Mouse (Mus musculus) right cerebral cortex, adult 18-20 months (tissue): ENCODE results near the gene Slc32a1.
A peak's percentile ranks its signal among the peaks of the same experiment; 100 is the strongest.

Experiments used
- DNase-seq: peaks from one replicate; pipeline ENCODE4 v3.0.0; 2022; ENCODE audit warnings: mixed read lengths

The Slc32a1 gene

DNA sequence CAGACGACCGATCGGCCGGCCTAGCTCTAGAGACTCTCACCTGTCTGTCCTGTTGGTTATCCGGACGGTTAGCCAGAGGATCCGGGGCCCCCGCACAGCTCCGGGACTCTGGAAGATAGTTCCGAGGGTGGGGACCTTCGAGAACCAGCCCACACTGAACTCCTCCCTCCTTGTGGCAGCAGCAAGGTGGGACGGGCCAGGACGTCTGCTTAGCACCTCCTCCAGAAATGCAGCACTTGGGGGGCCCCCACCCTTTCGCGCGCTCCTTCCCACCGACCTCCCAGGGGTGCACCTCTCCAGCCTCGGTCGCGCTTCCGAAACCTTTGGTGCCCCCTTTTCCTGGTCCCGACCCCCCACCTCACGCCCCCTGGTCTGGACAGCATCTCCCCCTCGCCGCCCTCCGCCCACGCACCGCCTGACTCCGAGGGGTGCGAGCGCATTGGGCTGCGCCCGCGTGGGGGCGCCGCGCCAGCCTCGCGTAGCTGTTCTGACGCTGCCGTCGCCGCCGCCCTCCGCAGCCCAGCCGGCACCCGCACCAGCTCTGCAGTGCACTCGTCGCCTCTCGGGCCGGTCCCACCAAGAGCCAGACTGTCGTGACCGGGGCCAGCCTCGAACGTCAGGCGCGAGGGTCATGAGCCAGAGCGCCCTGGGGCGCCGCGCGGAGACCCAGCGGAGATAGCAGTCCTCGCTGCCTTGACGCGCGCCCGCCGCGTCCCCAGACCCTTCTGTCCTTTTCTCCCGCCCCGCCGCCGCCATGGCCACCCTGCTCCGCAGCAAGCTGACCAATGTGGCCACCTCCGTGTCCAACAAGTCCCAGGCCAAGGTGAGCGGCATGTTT, at the start of gene Slc32a1:
Gene Slc32a1 (plus strand): TSS at position 280 of the 838 bp plus-strand sequence.
- DNase-seq, result peak; percentile 57

GRCm38 (mm10) chr2:158560801-158561200, 49.8 kb upstream of the Slc32a1 start:
- DNase-seq, result no peak

GRCm38 (mm10) chr2:158561371-158562144, 49.0 kb upstream of the Slc32a1 start:
- DNase-seq, result no peak

GRCm38 (mm10) chr2:158570421-158571081, 40.0 kb upstream of the Slc32a1 start:
- no peak for DNase-seq

DNA sequence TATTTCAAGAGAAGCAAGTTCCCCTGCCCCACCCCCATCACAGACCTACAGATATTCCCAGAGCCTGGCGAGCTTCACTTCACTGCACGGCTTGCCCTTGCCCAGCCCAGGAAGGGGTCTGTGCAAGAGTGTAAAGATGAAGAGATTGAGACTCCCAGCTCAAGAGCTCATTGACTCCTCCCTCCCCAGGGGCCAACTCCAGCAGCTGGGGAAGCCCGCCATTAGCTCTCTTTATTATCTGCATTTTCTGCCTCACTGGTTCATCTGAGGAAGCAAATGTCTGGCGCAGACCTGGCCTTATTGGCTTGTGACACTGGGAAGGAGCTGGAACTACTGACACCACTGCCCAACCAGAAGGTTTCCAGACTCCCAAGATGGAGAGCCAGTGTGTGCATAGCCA, 30.6 kb upstream of the Slc32a1 start:
- DNase-seq, result no peak

DNA sequence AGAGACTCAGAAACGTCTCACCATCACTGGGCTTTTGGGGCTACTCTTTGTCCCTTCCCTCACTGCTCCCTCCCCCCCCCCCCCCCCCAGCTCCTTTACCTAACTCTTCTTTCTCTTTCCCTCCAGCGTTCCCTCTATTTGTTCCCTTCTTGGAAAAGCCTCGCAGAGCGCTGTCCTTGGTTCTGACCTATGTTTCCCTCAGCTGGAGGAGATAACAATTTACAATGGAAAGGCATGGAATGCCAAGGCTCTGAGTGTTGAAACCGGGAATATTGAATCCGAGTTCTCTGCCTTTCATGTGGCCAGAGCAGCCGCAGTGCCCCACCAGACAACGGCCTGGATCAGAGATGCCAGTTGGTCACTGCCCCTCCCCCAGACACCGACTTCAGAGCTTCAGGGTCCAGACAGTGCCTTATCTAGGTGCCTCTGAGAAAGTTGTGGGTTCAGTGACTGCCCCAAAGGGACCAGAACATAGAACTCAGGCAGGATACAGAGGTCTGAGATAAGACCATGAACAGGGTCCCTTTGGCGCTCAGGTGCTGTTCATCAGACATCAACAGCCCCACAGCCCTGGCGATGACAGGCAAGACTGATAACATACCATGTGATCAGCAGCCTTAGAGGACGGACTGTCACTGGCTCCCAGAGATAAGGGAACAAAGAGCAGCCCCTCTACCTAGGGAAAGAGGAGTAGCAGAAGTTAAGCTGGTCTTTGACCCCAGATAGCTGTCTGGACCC, 25.8 kb upstream of the Slc32a1 start:
- DNase-seq, result no peak

DNA sequence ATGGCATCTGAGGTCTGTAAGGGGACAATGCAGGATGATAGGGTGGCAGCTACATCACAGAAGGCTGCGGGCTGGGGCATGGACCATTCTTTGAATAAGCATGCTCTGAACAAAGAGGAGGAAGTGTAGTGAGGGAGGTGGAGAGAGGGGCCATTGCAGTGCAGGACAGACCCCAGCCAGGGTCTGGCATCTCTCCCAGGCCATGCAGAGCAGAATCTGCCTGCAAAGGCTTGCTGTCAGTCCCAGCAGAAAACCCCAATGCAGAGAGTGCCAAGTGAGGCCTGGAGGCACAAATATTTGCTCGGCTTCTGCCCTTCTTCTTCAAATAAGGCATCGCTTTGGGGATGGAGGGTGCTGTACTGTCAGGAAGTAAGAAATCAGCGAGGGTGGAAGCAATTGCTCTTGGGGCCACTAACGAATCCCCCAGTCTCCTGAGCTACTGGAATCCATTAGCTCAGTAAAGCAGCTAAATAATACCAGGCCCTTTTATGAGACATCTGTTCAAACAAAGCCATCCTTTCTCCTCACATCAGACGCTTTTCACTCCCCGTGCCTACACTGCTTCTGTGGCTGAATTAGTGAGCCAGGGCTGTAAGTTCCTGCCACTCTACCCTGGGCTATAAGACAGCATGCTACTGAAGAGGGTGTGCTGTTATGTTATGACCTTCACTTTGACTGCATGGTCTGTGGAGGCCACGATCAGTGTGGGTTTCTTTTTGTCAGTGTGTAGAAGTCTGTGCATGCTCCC, 21.9 kb upstream of the Slc32a1 start:
- no peak for DNase-seq

DNA sequence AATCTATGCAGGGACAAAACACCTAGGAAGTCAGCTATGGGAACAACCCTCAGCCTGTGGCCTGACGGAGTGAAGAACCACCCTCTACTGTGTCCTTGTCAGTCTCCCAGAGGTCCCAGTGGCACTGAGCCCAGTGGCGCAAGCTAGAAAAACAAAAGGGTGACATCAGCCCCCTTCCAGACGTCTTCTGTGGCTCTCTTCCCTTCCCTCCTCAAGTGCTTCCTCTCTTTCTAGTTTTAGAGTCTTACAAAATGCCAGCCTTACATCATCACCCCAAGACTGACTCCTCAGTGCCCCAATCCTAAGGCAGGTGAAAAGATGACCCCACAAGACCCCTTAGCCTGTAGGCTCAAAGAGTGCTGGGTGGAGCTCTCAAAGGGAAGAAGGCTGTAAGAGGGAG, 20.1 kb upstream of the Slc32a1 start:
- DNase-seq, result no peak

- DNase-seq, result no peak
Measured at GRCm38 (mm10) chr2:158591286-158591685, 19.3 kb upstream of the Slc32a1 start.

DNA sequence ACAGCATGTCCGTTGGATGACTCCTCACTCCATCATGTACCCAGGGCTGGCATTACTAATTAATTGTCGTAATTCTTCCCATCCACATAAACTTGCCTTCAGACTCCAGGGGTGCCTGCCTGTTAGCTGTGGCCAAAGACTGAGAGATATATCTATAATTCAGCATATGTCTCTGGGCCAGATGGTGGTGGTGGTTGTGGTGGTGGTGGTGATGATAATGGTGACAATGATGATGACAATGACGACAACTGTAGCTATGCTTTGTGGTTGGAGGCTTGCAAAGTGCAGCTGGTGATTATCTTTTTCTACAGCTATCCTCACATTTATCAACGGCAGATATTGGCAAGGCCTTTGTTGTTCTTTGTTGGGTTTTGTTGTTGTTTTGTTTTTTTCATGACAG, 17.2 kb upstream of the Slc32a1 start:
- DNase-seq, result no peak

DNA sequence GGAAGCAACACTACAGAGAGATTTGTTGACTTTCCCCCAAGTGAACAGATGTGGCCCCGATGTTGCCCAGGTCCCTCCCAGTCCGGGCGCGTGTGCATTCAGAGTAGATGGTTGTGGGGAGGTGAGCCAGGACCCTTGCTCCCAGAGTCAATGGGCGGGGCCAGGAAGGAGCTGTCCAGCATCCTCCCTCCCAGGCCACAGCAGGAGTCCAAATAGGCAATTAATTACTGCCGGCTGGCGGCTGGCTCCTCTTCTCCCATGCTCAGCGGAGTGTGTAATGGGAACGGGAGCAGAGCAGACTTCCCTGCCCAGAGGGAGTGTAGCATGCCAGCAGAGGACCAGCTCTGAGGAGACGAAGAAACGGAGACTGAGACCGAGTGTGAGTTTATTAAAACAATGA, 15.5 kb upstream of the Slc32a1 start:
- no peak for DNase-seq

- DNase-seq, result no peak
Measured at GRCm38 (mm10) chr2:158595577-158595976, 15.0 kb upstream of the Slc32a1 start.

DNA sequence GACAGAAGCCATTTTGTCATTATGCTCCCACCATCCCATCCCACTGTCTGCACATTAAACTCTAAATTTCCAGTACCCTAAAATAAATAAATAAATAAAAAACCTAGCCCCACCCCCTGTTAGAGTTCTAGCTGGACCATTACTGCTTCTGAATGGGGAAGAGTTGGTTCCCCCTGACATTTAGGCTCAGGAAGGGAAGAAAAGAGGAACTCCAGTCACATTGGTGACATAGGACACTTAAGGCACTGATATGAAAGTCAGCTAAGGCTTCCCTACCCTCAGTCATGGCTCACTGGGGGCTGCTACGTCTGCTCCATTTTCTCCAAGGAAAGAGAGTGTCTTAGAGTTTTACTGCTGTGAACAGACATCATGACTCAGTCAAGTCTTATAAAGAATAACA, 13.8 kb upstream of the Slc32a1 start:
- DNase-seq, result no peak

- no peak for DNase-seq
Measured at GRCm38 (mm10) chr2:158600517-158600916, 10.1 kb upstream of the Slc32a1 start.

- DNase-seq, result no peak
Measured at GRCm38 (mm10) chr2:158601326-158601725, 9.2 kb upstream of the Slc32a1 start.

GRCm38 (mm10) chr2:158602663-158603062, 7.9 kb upstream of the Slc32a1 start:
- no peak for DNase-seq

DNA sequence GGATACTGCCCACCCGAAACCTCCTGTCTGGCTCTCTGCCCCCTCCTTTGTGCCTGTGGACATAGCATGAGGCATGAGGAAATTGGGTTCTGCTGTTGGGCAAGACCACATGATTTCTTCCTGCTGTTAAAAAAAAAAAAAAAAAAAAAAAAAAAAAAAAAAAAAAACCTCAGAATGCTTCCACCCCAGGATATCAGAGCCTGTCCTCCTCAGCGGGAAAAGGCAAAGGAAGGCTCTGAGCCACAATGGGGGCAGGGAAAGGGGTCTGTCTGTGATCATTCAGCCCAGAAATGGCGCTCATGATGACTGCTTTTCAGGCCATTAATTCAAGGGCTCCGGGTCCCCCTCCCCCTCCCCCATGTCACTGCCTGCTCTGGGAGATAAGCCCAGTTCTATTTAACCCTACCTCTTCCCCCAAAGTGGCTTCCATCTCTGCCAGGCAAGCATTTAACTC, 4.0 kb upstream of the Slc32a1 start:
- no peak for DNase-seq

GRCm38 (mm10) chr2:158609681-158610080, 886 bp upstream of the Slc32a1 start:
- DNase-seq, result no peak

DNA sequence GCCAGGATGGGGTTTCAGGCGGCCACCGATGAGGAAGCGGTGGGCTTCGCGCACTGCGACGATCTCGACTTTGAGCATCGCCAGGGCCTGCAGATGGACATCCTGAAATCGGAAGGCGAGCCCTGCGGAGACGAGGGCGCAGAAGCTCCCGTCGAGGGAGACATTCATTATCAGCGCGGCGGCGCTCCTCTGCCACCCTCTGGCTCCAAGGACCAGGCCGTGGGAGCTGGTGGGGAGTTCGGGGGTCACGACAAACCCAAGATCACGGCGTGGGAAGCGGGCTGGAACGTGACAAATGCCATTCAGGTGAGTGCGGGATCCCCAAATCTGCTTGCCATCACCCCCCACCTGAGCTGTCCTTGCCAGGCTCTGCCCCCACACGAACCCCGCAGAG, 756 bp downstream of the Slc32a1 start:
- DNase-seq, result no peak

GRCm38 (mm10) chr2:158611726-158612670, 1.4 kb downstream of the Slc32a1 start:
- no peak for DNase-seq
